Mouse (Mus musculus) bone marrow macrophage, adult 2 months (primary cell): ENCODE data around the gene Klf15.

Source experiments
- CTCF ChIP-seq: IDR thresholded peaks from 2 replicates; pipeline ENCODE4 v1.5.1; 2012; ENCODE audit warnings: low read depth, mild to moderate bottlenecking, low read length, moderate library complexity
- POLR2A ChIP-seq: IDR thresholded peaks from 2 replicates; pipeline ENCODE4 v1.6.1; 2012; ENCODE audit warnings: mild to moderate bottlenecking, low read depth, low read length, borderline replicate concordance

DNA sequence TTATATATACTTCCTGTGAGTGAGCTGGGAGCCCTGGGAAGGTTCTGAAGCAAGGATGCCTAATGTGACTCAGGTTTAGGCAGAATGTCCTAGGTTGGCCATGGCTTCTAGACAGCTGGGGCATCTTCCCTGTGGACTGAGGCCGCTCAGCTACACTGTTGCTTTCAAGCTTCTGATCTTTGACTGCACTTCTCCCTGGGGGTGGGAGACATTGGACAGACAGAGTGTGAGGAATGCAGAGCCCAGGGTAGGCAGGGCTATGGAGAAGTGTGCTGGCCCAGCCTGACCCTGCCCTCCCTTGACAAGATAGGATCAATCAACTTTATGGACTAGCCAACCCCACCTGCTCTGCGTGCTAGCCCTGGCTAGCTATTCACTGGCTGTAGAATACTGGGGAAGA, 1.2 kb upstream of the Klf15 start:
- no peak for TF ChIP-seq CTCF
- TF ChIP-seq POLR2A, result no peak
